Mouse (Mus musculus) lung, postnatal 0 days (tissue): ENCODE data around the gene Ehbp1l1. TPM values are rescaled to one million over a fixed set of nuclear protein-coding genes. Genes with fewer than 3 reads are reported as not detected.

Source experiments
- ATAC-seq: fragments of 200-750 bp; cut with Nextera tagmentation; 2 replicates; pipeline ENCODE4 v1.8.0; 2017; ENCODE audit warnings: moderate library complexity
- DNase-seq: peaks from one replicate; pipeline ENCODE4 v3.0.0-alpha.2; 2016; ENCODE audit warnings: low spot score
- H3K27ac ChIP-seq: fragments of 300-500 bp; sonication (generic); 2 replicates; pipeline ENCODE4 v1.5.1; 2014; ENCODE audit warnings: antibody characterized with exemption, mild to moderate bottlenecking, low read length, mixed read lengths
- H3K27me3 ChIP-seq: fragments of 300-500 bp; sonication (generic); replicated peaks from 2 replicates; pipeline ENCODE4 v1.6.1; 2014; ENCODE audit warnings: low read length, mixed read lengths; ENCODE audit not compliant: insufficient read depth
- H3K36me3 ChIP-seq: fragments of 300-500 bp; sonication (generic); 2 replicates; pipeline ENCODE4 v1.6.1; 2014; ENCODE audit warnings: low read length, mixed read lengths; ENCODE audit not compliant: insufficient read depth
- H3K4me1 ChIP-seq: fragments of 300-500 bp; sonication (generic); 2 replicates; pipeline ENCODE4 v1.6.1; 2014; ENCODE audit warnings: antibody characterized with exemption, low read depth, low read length, mixed read lengths; ENCODE audit not compliant: insufficient read depth
- H3K4me2 ChIP-seq: fragments of 300-500 bp; sonication (generic); replicated peaks from 2 replicates; pipeline ENCODE4 v1.6.1; 2014; ENCODE audit warnings: low read depth, mild to moderate bottlenecking, low read length, moderate library complexity, mixed read lengths
- H3K4me3 ChIP-seq: fragments of 300-500 bp; sonication (generic); 2 replicates; pipeline ENCODE4 v1.5.1; 2014; ENCODE audit warnings: low read depth, low read length
- H3K9ac ChIP-seq: fragments of 300-500 bp; sonication (generic); replicated peaks from 2 replicates; pipeline ENCODE4 v1.6.1; 2014; ENCODE audit warnings: low read depth, mild to moderate bottlenecking
- H3K9me3 ChIP-seq: fragments of 300-500 bp; sonication (generic); 2 replicates; pipeline ENCODE4 v1.6.1; 2016; ENCODE audit warnings: low read length, mixed read lengths
- CTCF ChIP-seq: IDR thresholded peaks from 2 replicates; pipeline ENCODE4 v1.5.1; 2016; ENCODE audit warnings: antibody characterized with exemption, mild to moderate bottlenecking
- EP300 ChIP-seq: IDR thresholded peaks from 2 replicates; pipeline ENCODE4 v1.6.1; 2016; ENCODE audit warnings: antibody characterized with exemption, mild to moderate bottlenecking, control low read depth
- WGBS: fragments of 180-500 bp; shearing (Covaris S2); extraction: QIAGEN DNeasy Blood & Tissue Kit; methylation state at CpG from one replicate; pipeline ENCODE4 v1.1.7; 2014; 5-methylcytosine and 5-hydroxymethylcytosine counted together
- polyA plus RNA-seq: library from polyadenylated mRNA; unstranded; fragments of >200 nt; fragmentation: Nextera tagmentation; extraction: Ambion mirVana; gene quantifications from 2 replicates; pipeline ENCODE4 v1.2.1, GENCODE M21; 2015

The Ehbp1l1 gene
- polyA plus RNA-seq, 1 experiment from 2014 or later = 19.3 TPM

- WGBS = 85% methylated on average over 18 of the region's 18 CpGs
- Histone ChIP-seq H3K27ac (no peak overlapping the region), H3K4me1 (no peaks in the 10 kb centered on the region), H3K27me3 (no peaks in the 10 kb centered on the region), H3K9me3 (no peaks in the 10 kb centered on the region), H3K4me2 (no peak overlapping the region), H3K4me3 (no peak overlapping the region), H3K9ac (no peak overlapping the region), H3K36me3 (peaks cover 27% of the 10 kb centered on the region)
- DNase-seq (no peak), ATAC-seq (no peak)
- TF ChIP-seq EP300 (no peak), CTCF (no peak)
Measured at GRCm38 (mm10) chr19:5666386-5666785, 59.7 kb downstream of the Ehbp1l1 start.

- no peak overlapping the region for H3K9ac ChIP-seq
- no peaks in the 10 kb centered on the region for H3K9me3 ChIP-seq
- ATAC-seq (no peak), DNase-seq (no peak)
- H3K36me3 ChIP-seq = peaks cover 27% of the 10 kb centered on the region
- no peaks in the 10 kb centered on the region for H3K27me3 ChIP-seq
- WGBS = 90% methylated on average over 15 of the region's 15 CpGs
- H3K4me3 ChIP-seq = no peak overlapping the region
- H3K4me2 ChIP-seq = no peak overlapping the region
- no peak for TF ChIP-seq EP300
- no peak overlapping the region for H3K27ac ChIP-seq
- no peaks in the 10 kb centered on the region for H3K4me1 ChIP-seq
Measured at GRCm38 (mm10) chr19:5665465-5665864, 60.7 kb downstream of the Ehbp1l1 start.

GRCm38 (mm10) chr19:5664669-5665257 is 61.4 kb downstream of the Ehbp1l1 start:
- H3K9ac ChIP-seq = no peak overlapping the region
- H3K27me3 ChIP-seq = no peaks in the 10 kb centered on the region
- no peaks in the 10 kb centered on the region for H3K4me1 ChIP-seq
- WGBS = 90% methylated on average over 10 of the region's 10 CpGs
- no peaks in the 10 kb centered on the region for H3K9me3 ChIP-seq
- peaks cover 24% of the 10 kb centered on the region for H3K36me3 ChIP-seq
- no peak overlapping the region for H3K4me3 ChIP-seq
- no peak overlapping the region for H3K4me2 ChIP-seq
- no peak for ATAC-seq
- H3K27ac ChIP-seq = no peak overlapping the region
- TF ChIP-seq EP300 (no peak), CTCF (no peak)
- DNase-seq = no peak

GRCm38 (mm10) chr19:5662981-5663913 is 62.9 kb downstream of the Ehbp1l1 start, which contains the start of gene Sipa1:
Sipa1 (minus strand) TSS chr19:5663707.
- Histone ChIP-seq H3K9me3 (no peaks in the 10 kb centered on the region), H3K27ac (peak within 1 kb of the TSS; percentile 62), H3K9ac (peak within 1 kb of the TSS; percentile 20; the same call in 1 of the 2 replicates), H3K4me1 (no peaks in the 10 kb centered on the region), H3K4me3 (peak within 1 kb of the TSS; percentile 37), H3K27me3 (no peaks in the 10 kb centered on the region), H3K36me3 (peaks cover 21% of the 10 kb centered on the region), H3K4me2 (peak within 1 kb of the TSS; percentile 62)
- ATAC-seq = peak; percentile 94
- TF ChIP-seq EP300 = no peak
- peak; percentile 29; the same call in 1 of the 2 replicates for TF ChIP-seq CTCF
- 5% methylated on average over 32 of the region's 32 CpGs for WGBS
- peak; percentile 96 for DNase-seq

- Histone ChIP-seq H3K9ac (peak overlapping the region; percentile 20; the same call in 1 of the 2 replicates), H3K9me3 (no peaks in the 10 kb centered on the region), H3K4me3 (peak overlapping the region; percentile 37), H3K4me2 (peak overlapping the region; percentile 62), H3K36me3 (peaks cover 16% of the 10 kb centered on the region), H3K4me1 (no peaks in the 10 kb centered on the region), H3K27ac (peak overlapping the region; percentile 62), H3K27me3 (no peaks in the 10 kb centered on the region)
- TF ChIP-seq EP300 (no peak), CTCF (no peak)
- ATAC-seq (no peak), DNase-seq (no peak)
- 61% methylated on average over 8 of the region's 8 CpGs for WGBS
Measured at GRCm38 (mm10) chr19:5662310-5662709, 63.8 kb downstream of the Ehbp1l1 start.
